Mouse (Mus musculus) spleen, postnatal 10 days (tissue): ENCODE data around the gene 6030408B16Rik.
A peak's percentile ranks its signal among the peaks of the same experiment; 100 is the strongest.

Source experiments
- DNase-seq, 2 experiments: peaks; one replicate each; pipeline ENCODE4 v3.0.0; 2021 to 2022; ENCODE audit warnings: low spot score in 2 of 2

Gene 6030408B16Rik

DNA sequence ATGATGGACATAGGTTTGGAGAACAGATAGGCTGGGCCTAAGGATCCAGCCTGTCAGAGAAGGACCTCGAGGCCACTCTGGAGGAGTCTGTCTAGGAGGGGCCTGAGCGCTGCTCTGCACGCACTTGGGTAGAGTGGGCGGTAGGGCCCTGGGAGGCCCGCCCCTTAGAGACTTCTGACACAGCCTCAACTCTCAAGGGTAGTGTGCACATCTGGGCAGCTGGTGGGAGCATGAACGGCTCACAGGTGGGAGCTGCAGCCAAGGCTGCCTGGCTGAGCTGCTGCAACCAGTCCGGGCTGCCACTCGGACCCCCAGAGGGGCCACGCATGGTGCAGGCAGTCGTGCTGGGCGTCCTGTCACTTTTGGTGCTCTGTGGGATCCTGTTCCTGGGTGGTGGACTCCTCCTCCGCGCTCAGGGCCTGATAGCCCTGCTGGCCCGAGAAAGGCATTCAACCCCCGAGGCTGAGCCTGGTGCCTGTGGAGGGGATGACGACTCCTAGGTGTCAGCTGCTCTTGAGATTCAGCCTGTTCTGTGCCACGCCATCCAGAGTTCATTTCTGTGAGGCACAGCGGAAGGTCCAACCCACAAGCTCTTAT is at the start of gene 6030408B16Rik:
Gene 6030408B16Rik (plus strand): TSS at position 188 of the 597 bp plus-strand sequence.
- DNase-seq: no peak

DNA sequence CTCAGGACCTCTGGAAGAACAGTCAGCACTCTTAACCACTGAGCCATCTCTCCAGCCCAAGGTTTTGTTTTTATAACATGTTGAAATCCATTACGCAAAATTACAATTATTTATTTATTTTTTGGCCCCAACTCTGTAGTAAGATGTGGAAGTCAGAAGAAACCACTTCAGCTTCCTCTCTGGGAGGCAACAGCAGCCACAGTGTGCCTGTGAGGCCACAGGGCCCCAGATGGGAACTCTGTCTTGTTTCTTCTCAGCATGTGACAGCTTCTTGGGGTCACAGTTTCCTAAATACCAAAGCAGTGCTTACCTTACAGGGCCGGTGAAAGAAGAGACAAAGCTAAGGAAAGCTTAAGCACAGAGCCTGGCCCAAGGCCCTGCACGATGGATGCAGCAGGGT is 49.0 kb upstream of the 6030408B16Rik start:
- DNase-seq: no peak

DNA sequence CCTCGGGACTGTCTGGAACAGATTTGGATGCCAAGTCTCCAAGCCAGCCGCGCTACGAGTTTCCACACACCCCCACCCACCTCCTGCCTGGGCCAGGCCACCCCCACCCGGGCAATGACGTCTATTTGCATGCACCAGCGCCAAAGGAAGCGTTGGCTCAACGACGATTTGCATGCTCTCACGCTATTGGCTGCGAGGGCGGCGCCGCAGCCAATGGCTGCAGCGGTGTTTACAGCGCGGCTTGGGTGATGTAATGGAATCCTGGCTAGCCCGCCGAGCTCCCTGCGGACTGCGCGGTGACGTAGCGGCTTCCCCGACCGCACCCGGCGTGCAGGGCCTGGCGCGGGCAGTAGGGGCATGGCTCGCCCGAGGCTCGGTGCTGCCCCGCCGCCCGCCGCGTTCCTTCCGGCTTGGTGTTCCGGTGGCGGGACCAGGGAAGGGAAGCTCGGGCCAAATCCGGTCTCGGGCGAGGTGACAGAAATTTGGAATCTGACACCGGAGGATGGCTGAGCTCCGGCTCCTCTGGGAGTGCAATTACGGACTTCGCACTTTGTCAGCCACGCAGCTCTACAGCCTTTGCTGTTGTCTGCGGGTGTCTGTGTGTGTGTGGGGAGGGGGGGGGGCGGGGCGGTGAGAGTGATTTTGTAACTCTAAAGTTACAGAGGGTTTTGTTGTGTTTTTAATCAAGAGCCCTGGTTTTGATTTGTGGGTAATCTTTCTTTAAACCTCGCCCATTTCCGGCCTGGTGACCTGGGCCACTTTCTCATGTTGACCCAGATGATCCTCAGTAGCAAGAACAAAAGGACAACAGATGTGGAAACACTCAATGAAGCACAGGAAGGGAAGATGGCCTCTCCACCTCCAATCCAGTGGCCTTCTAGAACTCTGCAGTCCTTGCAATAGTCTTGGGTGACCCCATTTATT is 46.5 kb upstream of the 6030408B16Rik start:
- DNase-seq: peak; percentile 67 to 90

DNA sequence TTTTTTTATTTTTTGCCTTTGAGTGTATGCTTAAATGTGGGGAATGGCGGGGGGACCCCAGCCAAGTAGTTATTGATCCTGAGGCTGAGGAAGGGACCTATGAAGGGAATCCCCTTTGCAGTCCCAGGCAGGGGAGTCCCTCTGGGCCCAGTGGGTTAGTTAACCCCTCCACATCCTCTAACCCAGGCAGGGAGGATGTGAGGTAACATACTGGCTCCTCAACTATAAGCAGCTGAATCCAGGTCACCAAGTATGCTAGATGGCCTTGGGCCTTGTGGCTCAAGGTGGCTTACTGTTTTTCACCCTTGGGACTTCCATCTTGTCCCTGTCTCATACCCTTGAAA is 45.9 kb upstream of the 6030408B16Rik start:
- DNase-seq: no peak

DNA sequence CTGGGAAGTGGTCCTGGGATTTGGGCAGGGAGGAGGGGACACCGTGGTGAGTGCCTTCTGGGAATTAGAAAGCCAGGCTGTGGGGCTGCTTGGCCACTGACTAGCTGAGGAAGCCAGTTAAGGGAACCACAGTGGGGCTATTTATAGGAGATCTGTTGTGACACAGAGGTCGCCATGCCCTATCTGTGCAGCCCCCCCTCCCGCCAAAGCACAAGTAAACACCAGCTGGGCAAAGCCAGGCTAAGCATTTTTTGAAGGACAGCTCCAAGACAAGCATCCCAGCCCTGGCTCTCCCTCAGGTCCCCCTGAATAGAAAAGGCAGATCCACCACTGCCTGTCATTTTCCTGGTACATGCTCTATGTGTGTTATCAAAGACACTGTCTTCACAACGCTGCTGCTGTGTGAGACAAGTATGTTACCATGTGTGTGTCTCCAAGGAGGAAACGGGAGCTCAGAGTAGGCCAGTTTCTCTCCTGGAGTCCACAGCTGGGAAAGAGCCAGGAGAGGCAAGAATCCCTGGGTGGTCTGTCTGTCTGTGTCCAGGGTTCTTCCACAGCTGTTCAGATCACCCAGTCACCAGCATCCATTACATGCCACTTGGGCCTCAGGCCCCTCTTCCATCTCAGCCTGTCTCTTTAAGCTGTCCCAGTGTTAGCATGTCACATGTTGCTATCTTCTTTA is 44.8 kb upstream of the 6030408B16Rik start:
- DNase-seq: peak in 1 of 2 experiments; percentile 41

DNA sequence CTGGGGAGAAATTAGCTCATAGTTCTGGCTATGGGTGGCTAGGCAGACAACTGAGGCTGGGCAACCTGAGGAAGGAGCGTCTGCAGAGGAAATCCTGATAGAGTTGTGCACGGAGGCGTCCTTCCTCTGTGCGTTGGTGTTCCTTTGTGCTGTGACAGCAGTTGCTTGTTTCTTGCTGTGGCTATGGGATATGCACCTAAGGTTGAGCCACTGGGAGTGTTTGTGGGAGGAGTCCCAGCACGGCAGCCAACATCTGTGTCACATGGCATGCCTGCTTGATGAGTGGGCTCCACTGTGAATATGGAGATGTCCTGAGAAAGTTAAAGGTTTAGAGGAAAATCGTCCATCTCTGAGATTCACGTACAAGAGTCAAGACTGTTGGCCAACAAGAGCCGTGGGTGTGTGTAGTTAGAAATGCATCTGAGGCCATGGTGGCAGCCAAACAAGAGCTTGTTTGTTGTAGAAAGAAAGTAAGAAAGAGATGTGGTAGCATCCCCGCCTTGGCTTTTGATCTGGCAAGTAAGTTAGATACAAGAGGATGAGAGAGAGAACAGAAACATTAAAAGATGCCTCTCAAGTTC is 42.7 kb upstream of the 6030408B16Rik start:
- DNase-seq: no peak

DNA sequence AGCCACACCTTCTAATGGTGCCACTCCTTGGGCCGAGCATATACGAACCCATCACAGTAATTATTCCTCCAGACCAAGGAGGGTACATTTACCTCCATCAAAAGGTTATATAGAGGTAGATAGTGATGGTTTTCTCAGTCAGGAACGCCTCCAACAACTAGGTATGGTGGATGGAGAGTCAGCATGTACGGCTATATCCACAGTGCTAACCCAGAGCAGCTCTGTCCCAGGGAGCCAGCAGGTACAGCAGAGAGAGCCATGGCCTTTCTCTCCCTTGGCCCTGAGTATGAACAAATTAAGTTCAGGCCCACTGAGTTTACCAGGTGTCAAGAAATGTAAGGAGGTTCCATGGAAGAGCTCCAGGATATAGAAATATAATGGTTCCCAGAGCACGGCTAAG is 41.1 kb upstream of the 6030408B16Rik start:
- no peak for DNase-seq

DNA sequence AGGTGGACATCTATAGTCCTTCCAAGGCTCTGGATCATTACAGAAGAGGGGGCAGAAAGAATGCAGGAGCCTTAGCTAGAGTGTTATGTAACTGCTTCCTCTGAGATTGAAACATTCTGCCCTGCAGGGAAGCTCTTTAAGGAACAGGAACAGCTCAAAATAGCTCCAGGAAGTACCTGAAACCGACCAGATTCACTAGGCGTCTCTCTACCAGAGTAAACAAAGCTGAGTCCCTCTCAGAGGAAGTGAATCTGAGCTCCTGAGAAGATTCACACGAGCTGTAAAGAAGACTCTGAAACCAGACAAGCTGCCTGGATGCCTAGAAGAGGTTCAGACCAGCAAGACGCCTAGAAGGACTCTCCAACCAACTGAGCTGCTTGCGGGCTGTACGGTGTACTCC is 40.4 kb upstream of the 6030408B16Rik start:
- DNase-seq: no peak

DNA sequence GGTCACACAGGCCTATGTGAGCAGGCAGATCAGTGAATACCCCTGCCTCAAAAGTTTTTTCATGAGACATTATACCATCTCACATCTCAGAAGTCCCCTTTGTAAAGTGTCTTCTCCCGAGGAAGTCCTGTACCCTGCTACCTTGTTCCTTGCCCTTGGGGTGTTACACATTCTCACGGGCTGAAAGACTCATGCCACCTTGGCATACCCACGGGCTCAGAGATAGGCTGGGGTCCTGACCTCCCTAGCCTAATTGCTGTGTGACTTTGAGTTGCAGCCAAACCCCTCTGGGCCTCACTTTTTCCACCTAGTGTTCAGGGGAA is 39.5 kb upstream of the 6030408B16Rik start:
- DNase-seq: no peak

DNA sequence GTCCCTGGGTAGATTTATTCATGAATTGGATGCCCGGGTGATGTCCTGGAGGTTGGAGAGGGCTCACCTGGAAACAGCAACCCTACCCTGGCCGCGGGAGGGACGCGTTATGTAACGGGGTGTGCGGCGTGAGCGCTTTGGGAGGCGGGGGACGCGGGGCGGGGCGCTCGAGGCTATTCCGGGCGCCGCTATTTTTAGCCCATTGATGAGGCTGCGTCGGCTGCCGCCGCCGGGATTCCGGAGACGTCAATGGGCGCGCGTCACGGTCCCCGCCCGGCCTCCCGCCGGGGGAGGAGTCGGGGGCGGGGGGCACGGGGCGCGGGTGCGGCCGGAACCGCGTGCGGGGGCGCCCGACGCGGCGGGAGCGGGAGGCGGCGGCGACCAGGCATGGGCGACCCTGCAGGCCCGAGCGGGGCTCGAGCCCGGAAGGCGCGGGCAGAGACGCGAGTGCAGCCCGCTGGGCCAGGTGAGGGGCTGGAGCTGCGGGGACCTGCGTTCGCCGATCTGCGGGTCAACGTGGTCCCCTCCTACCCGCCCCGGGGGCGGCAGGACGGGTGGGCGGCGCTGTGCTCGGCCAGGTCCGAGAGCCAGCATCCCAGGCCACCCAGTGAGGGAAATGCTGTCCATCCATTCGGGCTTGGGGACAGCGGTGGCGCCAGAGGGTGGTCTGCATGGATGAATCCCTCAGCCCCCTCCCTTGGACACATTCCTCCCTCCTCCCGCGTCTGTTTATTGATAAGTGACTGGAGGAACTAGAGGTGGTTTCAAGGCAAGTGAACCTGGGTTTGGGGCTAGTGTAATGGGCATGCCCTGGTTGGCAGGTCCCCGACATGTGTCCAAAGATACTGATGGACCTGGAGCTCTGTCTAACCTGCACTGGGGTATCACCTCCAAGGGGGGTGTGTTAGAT is 38.9 kb upstream of the 6030408B16Rik start, which contains the start of gene Nr4a1:
Gene Nr4a1 (plus strand): TSS at position 384 of the 910 bp plus-strand sequence.
- DNase-seq: peak in 1 of 2 experiments; percentile 55

DNA sequence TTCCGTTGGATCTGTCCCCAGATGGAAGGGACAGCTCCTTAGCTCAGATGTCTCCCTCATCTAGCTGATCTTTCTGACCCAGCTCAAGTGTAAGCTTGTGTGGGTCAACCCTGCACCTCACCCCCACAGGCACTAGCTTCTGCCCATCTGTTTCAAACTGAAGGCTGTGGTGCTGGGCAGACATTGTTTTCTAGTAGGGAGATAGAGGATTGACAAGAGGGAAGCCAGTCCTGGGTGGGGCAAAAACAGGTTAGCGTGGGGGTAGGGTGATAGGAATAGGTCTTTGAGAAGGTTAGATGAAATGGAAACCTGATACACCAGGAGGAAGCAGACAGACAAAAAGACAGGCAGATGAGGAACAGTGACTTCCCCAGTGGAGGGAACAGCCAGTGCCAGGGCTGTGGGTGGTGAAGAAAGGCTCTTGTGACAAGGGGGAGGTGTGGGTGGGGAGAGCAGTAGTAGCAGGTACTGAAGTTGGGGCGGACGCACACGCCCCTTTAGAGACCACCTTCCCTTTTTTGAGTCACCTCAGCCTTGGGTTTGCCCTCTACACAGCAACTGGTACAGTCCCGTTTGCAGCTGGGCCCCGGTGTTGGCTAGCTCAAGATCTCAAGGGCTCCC is 37.1 kb upstream of the 6030408B16Rik start:
- no peak for DNase-seq

DNA sequence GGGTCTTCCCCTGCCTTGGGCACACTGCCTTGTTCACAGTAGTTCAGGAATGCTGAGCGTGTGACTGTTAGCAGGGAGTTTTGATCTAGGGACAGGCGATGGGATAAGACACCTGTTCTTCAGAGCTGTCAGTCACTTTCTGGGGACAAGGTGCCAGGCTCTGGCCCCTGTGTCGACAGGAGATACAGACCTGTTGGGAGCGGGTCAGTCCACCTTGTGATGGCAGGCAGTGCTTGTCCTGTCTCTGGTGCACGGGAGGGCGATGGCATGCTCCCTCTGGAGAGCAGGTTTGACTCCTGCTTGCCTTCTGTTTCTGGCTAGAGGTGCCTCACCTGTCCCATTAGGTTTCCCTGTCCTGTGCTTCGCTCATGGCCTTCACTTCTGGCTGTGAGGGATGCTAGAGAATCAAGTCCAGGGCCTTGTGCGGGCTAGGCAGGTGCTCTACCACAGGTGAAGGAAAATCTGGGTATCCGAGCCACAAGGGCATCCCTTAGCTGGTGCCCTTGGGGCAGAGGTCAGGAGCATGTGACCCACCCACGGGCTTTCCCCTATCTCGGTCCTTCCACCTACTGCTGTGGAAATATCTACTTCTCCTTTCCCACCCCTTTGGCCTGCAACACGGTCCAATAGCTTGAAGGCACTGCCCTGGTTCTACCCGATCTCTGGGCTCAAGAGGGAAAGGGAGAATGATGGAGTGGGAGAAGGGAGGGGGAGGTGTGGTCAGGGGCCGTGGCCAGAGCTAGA is 36.4 kb upstream of the 6030408B16Rik start:
- no peak for DNase-seq

DNA sequence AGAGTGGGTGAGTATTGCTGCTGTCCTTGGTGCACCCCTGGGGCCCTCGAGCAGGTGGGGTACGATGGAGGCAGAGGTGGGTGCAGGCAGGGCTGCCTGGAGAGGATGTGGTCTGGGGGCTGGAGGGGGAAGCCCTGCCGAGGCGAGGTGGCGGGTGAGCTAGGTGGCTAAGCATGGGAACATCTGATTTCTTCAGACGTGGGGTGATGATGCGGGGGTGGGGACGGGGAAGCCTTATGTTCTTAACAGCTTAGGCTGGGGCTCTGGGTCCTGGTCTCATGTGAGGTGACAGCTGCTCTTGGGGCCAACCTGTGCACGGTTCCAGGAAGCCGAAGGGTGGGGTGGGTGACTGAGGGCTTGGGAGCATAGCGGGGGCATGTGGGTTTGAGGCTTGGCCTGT is 34.6 kb upstream of the 6030408B16Rik start:
- DNase-seq: peak in 1 of 2 experiments; percentile 57

DNA sequence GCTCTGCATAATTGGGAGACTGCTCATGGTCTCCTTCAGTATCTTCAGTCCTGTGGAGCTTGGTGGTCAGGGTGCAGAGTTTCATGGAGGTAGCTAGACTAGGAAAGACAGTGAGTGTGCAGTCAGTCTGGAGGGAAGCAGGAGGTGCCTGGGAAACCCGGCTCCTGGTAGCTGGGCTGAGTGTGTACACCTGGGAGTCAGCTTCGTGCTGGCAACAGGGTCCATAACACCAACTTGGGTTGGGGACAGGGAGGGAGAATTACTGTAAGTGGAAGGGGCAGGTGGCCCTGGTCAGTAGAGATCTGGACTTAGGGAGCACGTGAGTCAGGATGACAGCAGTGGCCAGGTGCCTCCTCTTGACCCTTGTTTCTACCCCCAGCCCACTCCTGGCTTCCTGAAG is 33.1 kb upstream of the 6030408B16Rik start:
- no peak for DNase-seq

DNA sequence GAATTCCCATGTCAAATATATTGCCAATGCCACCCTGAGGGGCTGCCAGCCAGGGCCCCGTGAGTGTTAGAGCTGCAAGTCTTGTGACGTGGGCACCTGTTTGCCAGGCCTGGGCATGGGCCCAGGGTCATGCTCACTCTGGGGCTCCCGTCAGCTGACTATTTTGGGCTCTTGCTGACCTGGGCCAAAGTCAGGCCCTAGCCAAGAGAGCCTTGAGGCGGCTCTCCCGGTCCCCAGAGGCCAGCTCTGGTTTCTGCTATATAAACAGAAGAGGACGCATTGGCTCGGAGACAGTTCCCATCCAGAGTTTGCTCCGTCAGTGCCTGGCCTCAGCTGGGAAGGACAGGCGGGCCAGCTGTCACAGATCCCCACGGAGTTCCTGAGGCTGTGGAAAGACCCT is 32.6 kb upstream of the 6030408B16Rik start:
- DNase-seq: no peak

DNA sequence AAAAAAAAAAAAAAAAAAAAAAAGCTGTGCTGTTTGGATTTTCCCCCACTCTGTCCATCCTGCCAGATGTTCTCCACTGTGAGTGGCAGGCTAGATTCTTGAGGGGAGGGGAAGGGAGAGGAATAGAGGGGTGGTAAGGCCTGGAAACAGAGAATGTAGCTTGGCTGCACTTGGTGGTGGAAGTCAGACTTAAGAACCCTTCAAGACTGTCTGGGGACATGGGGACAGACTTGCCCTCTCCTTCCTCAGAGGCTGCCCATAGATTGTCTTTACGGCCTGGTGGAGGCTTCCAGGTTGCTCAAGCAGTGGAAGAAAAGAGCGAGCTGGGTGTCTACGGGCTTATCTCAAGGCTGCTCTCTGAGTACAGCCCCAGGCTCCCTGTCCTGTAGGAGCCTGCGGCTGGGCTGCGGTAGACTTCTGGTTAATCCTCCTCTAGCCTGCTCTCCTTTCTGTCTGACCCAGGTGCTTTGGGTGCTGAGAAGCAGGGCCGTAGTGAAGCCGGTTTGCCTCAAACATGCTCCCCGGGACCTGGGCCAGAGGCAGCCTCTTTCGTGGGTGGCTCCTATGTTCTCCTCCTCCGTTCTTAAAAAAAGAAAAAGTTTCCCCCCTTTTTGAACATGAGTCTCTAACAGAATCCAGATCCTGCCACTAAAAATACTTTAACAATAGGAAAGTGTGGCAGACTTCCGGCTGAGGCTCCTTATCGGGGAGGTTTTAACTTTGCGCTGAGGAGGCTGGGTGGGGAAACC is 32.0 kb upstream of the 6030408B16Rik start:
- DNase-seq: no peak

DNA sequence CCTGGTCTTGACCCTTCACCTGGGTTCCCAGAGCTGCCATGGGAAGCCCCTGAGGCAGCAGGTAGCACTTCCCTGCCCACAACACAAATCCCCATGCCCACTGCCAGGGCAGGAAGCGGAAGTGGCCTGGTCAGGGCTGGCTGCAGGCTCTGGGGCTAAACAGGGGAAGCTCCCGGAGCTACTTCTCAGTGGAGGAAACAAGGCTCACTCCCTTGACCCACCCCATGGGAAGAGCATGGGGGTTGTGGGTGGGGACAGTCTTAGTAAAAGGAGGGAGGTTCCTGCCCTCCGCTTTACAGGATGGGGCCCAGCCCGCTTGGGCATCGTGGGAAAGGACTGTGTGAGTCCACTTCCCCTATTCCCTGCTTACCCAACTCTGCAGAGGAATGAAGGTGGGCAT is 30.5 kb upstream of the 6030408B16Rik start:
- DNase-seq: no peak

DNA sequence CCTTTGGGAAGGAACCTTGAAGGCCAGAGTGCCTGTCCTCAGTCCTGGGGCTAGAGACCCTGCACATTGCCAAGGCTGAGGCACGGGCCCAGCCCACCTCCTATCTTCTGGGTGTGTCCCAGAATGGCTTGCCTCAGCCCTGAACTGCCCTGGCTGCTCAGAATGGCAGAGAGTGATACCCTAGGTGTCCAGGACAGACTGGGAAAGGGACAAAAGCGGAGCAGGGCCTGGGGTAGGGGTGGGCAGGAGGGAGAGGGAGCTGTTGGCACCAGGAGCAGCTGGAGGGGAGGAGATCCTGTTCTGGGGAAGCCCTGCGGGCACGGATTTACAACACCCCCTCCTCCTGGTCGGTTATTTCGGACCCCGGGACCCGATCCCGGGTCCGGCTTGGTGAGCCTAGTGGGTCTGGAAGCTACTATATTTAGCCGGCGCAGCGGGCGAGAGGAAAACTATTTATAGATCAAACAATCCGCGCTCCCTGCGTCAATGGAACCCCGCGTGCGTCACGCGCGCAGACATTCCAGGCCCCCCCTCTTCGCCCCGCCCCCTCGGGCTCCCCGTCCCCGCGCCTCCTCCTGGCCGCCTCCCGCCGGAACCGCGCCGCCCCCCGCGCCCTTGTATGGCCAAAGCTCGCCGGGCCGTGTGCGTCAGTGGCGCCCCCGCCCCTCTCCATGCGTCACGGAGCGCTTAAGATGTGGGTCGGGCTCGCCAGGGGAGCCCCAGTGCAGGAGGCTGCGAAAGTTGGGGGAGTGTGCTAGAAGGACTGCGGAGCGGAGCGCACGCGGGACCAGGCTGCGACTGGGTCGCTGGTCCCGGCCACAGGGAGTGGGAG is 26.7 kb upstream of the 6030408B16Rik start:
- DNase-seq: peak; percentile 52 to 83
